Mouse (Mus musculus) MEL (cell line): Measurements from ENCODE around the gene Scd4.

Experiments used
- CHD2 ChIP-seq: IDR thresholded peaks from 2 replicates; pipeline ENCODE4 v1.6.1; 2011; ENCODE audit warnings: low read length, improper control_type of control experiment
- MAX ChIP-seq: IDR thresholded peaks from 2 replicates; pipeline ENCODE4 v1.6.1; 2011; ENCODE audit warnings: low read length, improper control_type of control experiment
- POLR2AphosphoS5 ChIP-seq: IDR thresholded peaks from 2 replicates; pipeline ENCODE4 v1.6.1; 2012; ENCODE audit warnings: low read depth, borderline replicate concordance, mild to moderate bottlenecking, inconsistent platforms, low read length, moderate library complexity, mixed read lengths
- UBTF ChIP-seq: IDR thresholded peaks from 2 replicates; pipeline ENCODE4 v1.6.1; 2012; ENCODE audit warnings: low read depth, mild to moderate bottlenecking, inconsistent platforms, low read length, improper control_type of control experiment, moderate library complexity, borderline replicate concordance; ENCODE audit not compliant: insufficient read depth

DNA sequence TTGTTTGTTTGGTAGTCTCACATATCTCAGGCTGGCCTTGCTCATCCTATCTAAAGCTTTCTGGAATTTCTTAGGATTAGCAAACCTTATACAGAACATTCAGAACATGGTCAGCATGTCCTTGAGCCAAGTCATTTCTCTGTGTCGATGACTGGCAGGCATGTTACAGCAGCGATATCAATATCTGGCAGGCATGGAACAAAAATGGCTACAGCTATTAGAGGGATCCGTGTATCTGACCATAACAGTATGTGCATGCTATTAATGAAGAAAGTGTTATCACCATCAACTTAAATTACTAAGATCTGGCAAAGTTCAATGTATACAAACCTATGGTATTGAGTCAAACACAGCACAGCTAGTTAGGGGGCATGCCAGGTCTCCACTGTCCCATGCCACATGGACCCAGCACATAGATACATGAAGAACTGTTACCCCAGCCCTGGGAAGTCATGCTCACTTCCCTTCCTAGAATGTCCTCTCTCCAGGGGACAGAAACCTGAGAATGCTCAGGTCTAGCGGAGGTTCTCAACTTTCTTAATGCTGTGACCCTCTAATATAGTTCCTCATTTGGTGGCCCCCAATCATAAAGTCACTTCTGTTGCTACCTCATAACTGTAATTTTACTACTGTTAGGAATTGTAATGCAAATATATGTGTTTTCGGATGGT, 59.6 kb downstream of the Scd4 start:
- no peak for TF ChIP-seq UBTF
- no peak for TF ChIP-seq POLR2AphosphoS5
- TF ChIP-seq MAX = peak; percentile 43; the same call in 1 of the 2 replicates
- TF ChIP-seq CHD2 = no peak
